Mouse (Mus musculus) myocyte (in vitro differentiated cells): Measurements from ENCODE around the gene Oas1a. TPM values are rescaled to one million over a fixed set of nuclear protein-coding genes. Genes with fewer than 3 reads are reported as not detected.
"Not testable (repeated sequence)": the region's sequence is repeated elsewhere in the genome, so short reads cannot be mapped to it uniquely, and the experiment has no call there.

ENCODE experiments used
- H3K27me3 ChIP-seq: one replicate; pipeline ENCODE4 v1.6.1; 2011; ENCODE audit not compliant: control insufficient read depth, insufficient read depth, insufficient read length
- H3K36me3 ChIP-seq: one replicate; pipeline ENCODE4 v1.6.1; 2011; ENCODE audit not compliant: control insufficient read depth, insufficient read depth
- H3K4me2 ChIP-seq: one replicate; pipeline ENCODE4 v1.6.1; 2011; ENCODE audit warnings: low read depth, control low read depth
- H3K4me3 ChIP-seq: one replicate; pipeline ENCODE4 v1.5.1; 2011; ENCODE audit warnings: mild to moderate bottlenecking, control low read depth, moderate library complexity
- H3K79me2 ChIP-seq: one replicate; pipeline ENCODE4 v1.6.1; 2011; ENCODE audit not compliant: control insufficient read depth, insufficient read depth
- H3ac ChIP-seq: one replicate; pipeline ENCODE4 v1.6.1; 2011; ENCODE audit not compliant: control insufficient read depth, insufficient read length
- CEBPB ChIP-seq: IDR thresholded peaks from 2 replicates; pipeline ENCODE4 v1.6.1; 2011; ENCODE audit warnings: mild to moderate bottlenecking, moderate library complexity; ENCODE audit not compliant: poor library complexity, insufficient read depth, severe bottlenecking
- E2F4 ChIP-seq: IDR thresholded peaks from one replicate; pipeline ENCODE4 v1.6.1; 2011; ENCODE audit warnings: mild to moderate bottlenecking, control low read depth, moderate library complexity; ENCODE audit not compliant: insufficient read depth
- MAX ChIP-seq: IDR thresholded peaks from one replicate; pipeline ENCODE4 v1.6.1; 2011; ENCODE audit warnings: low read depth, mild to moderate bottlenecking, control low read depth
- MYOD1 ChIP-seq, 3 experiments: IDR thresholded peaks; one replicate each; pipeline ENCODE4 v1.6.1; 2011; ENCODE audit warnings: control low read depth in 2 of 3, low read depth in 2 of 3, mild to moderate bottlenecking in 2 of 3, moderate library complexity in 1 of 3; ENCODE audit not compliant: insufficient read length in 2 of 3, control insufficient read depth in 1 of 3
- MYOG ChIP-seq, 3 experiments: IDR thresholded peaks; one replicate each; pipeline ENCODE4 v1.6.1; 2011; ENCODE audit warnings: control low read depth in 2 of 3, low read depth in 2 of 3, mild to moderate bottlenecking in 2 of 3; ENCODE audit not compliant: insufficient read length in 2 of 3, control insufficient read depth in 1 of 3, insufficient read depth in 1 of 3
- POLR2A ChIP-seq: IDR thresholded peaks from one replicate; pipeline ENCODE4 v1.6.1; 2011; ENCODE audit warnings: low read depth, mild to moderate bottlenecking, control low read depth, moderate library complexity; ENCODE audit not compliant: insufficient read length
- POLR2AphosphoS2 ChIP-seq: IDR thresholded peaks from one replicate; pipeline ENCODE4 v1.6.1; 2011; ENCODE audit warnings: low read depth, control low read depth; ENCODE audit not compliant: insufficient read length
- REST ChIP-seq: IDR thresholded peaks from one replicate; pipeline ENCODE4 v1.6.1; 2011; ENCODE audit warnings: mild to moderate bottlenecking, control low read depth, moderate library complexity; ENCODE audit not compliant: insufficient read depth, insufficient read length
- SRF ChIP-seq: IDR thresholded peaks from one replicate; pipeline ENCODE4 v1.6.1; 2011; ENCODE audit warnings: low read depth; ENCODE audit not compliant: control insufficient read depth, insufficient read length
- TCF12 ChIP-seq: IDR thresholded peaks from one replicate; pipeline ENCODE4 v1.6.1; 2011; ENCODE audit warnings: mild to moderate bottlenecking, control low read depth; ENCODE audit not compliant: poor library complexity, insufficient read depth, severe bottlenecking
- TCF3 ChIP-seq: IDR thresholded peaks from one replicate; pipeline ENCODE4 v1.6.1; 2011; ENCODE audit warnings: low read depth, control low read depth; ENCODE audit not compliant: insufficient read length
- USF1 ChIP-seq: IDR thresholded peaks from one replicate; pipeline ENCODE4 v1.6.1; 2011; ENCODE audit warnings: low read depth, mild to moderate bottlenecking, control low read depth, moderate library complexity
- polyA plus RNA-seq: library from polyadenylated mRNA; unstranded; fragments of >200 nt; fragmentation: generic; extraction: Trizol; gene quantifications from one replicate; pipeline ENCODE4 v1.2.1, GENCODE M21; 2012; ENCODE audit warnings: missing spikeins

The Oas1a gene
- polyA plus RNA-seq, 1 experiment, result 0.06 TPM

DNA sequence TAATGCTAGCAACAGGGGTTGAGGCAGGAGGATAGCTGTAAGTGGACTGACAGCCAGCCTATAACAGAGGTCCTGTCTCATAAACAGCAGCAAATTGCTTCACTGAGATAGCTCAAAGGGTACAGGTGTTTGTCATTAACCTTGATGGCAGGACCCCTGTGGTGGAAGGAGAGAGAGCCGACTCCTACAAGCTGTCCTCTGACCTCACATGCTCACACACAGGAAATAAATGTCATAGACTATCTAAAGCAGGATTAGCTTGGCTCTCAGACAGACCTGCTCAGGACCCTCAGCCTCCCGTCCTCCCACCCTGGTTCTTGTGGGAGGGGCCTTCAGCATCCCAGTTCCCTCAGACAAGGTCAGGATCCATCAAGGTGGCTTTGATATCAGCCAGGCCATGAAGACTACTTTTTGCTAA lies 15.1 kb downstream of the Oas1a start:
- Histone ChIP-seq H3K79me2 (no peaks in the 10 kb centered on the region), H3ac (no peak overlapping the region), H3K36me3 (no peaks in the 10 kb centered on the region), H3K4me3 (no peak overlapping the region), H3K27me3 (no peaks in the 10 kb centered on the region), H3K4me2 (no peak overlapping the region)
- no peak for TF ChIP-seq TCF12
- no peak for TF ChIP-seq POLR2A
- no peak for TF ChIP-seq MYOD1 (IDR thresholded peaks at IDR 0.05; ENCODE audit: control insufficient read depth in 1 of 3, insufficient read length in 2 of 3, low read depth in 2 of 3)
- TF ChIP-seq MAX, result no peak
- TF ChIP-seq USF1, result no peak
- TF ChIP-seq SRF, result no peak
- no peak for TF ChIP-seq TCF3
- TF ChIP-seq MYOG (IDR thresholded peaks at IDR 0.05; ENCODE audit: control insufficient read depth in 1 of 3, insufficient read depth in 1 of 3, insufficient read length in 2 of 3, low read depth in 2 of 3), result no peak
- no peak for TF ChIP-seq POLR2AphosphoS2
- TF ChIP-seq CEBPB, result no peak
- TF ChIP-seq E2F4, result no peak
- TF ChIP-seq REST, result no peak

DNA sequence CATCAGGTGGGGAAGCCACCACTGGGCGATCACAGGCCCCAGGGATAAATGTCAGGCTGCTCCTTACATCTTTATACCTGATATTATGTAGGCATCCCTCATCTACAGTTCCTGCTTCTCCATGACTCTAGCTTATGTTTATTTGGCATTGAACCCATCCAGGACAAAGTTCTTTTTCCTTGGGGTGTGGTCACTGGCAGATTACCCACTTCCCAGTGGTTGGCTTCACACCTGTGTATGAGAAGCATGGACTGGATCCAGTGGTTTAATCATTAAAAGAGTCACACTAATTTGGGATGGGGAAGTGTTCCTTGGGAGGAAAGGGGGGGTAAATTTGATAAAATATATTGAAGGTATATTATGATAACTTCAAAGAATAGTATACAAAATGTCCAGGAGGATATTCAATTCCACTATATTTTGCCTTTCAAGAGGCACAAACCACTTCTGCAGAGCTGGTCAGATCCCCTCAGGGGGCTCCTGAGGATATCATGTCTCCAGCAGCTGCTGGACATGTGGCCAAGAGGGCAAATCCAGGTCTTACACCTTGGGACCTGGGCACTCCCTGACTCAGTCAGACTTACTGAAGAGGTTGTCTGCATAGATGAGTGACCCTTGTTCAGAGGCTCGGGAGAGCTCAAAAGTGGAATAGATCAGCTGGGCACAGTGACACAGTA lies 15.6 kb downstream of the Oas1a start:
- H3K4me3 ChIP-seq, H3K36me3 ChIP-seq, H3K27me3 ChIP-seq, H3K4me2 ChIP-seq, H3K79me2 ChIP-seq, H3ac ChIP-seq: not testable (repeated sequence)

DNA sequence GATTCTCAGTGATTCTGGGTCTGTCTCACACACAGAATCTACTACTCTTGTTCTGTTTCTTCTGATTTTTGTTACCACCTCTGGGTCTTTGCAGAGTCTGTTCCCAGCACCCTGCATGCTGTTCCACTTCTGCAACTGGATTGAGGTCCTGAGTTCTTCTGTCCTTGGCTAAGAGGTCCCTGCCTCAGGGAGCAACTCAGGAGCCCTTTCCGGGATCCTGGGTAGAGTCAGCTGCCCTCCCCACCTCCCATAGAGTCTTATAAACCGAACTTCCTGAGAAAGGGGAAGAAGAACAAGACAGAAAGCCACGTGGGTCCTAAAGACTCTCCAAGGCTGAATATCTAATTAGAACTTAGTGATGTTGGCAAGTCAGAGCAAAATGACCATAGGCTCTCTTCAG lies 16.3 kb downstream of the Oas1a start:
- TF ChIP-seq MAX (no peak), POLR2A (no peak), TCF3 (no peak)
- Histone ChIP-seq H3K4me3 (no peak overlapping the region), H3K4me2 (no peak overlapping the region), H3K36me3 (no peaks in the 10 kb centered on the region), H3K79me2 (no peaks in the 10 kb centered on the region), H3K27me3 (no peaks in the 10 kb centered on the region), H3ac (no peak overlapping the region)

DNA sequence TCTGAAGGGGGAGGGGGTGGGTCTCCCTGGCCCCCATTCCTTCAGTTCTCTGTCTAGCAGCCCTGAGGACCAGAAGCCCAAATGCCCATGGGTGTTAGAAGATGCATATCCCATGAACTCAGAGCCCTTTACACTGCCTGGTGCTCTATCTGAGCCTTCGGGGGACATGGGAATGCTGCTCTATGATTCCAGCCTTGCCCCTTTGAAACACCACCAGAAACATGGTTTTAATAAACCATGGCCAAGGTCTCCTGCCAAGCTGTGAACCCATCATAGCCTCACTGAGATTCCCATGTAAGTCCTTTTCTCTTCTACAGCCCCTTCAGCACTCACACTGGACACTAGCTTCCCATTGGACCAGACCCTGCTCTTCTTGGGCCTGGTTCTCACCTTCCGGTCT lies 17.3 kb downstream of the Oas1a start:
- Histone ChIP-seq H3K4me3 (no peak overlapping the region), H3K36me3 (no peaks in the 10 kb centered on the region), H3K27me3 (no peaks in the 10 kb centered on the region), H3K79me2 (no peaks in the 10 kb centered on the region), H3ac (no peak overlapping the region), H3K4me2 (no peak overlapping the region)
- TF ChIP-seq CEBPB (no peak), TCF3 (no peak), POLR2A (no peak), MYOG (IDR thresholded peaks at IDR 0.05; ENCODE audit: control insufficient read depth in 1 of 3, insufficient read depth in 1 of 3, insufficient read length in 2 of 3, low read depth in 2 of 3) (no peak), MYOD1 (IDR thresholded peaks at IDR 0.05; ENCODE audit: control insufficient read depth in 1 of 3, insufficient read length in 2 of 3, low read depth in 2 of 3) (no peak), TCF12 (no peak), MAX (no peak), POLR2AphosphoS2 (no peak), E2F4 (no peak), USF1 (no peak), SRF (no peak), REST (no peak)

DNA sequence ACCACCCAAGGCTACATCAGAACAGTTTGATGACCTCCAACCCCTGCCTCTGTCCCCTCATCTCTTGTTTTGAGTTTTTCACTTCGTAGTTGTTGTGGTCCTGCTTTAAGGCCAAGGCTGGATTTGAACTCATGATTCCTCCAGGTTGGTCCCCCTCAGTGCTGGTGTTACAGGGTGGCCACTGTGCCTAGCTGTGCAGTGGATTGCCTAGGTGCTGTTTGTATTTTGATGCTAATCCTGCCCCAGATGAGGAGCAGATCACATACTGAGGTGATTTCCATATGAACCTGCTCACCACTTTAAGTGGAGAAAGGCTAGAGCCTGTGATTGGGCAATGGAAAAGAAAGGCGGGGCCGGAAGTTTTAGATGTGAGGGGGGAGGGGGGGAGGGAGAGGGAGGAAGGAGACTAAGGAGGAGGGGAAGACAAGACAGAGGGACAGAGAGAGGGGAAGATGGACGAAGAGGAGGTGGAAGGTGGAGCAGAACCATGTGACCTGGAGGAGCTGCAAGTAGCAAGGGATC lies 19.0 kb downstream of the Oas1a start:
- H3ac ChIP-seq, H3K79me2 ChIP-seq, H3K27me3 ChIP-seq, H3K4me3 ChIP-seq, H3K4me2 ChIP-seq, H3K36me3 ChIP-seq: not testable (repeated sequence)
